Mouse (Mus musculus) stomach, postnatal 0 days (tissue): ENCODE data around the gene Olfr110.
"Not testable (repeated sequence)": the region's sequence is repeated elsewhere in the genome, so short reads cannot be mapped to it uniquely, and the experiment has no call there.

ENCODE experiments used
- CTCF ChIP-seq: IDR thresholded peaks from 2 replicates; pipeline ENCODE4 v1.5.1; 2016; ENCODE audit warnings: antibody characterized with exemption, low read depth, mild to moderate bottlenecking, moderate library complexity
- EP300 ChIP-seq: optimal IDR thresholded peaks from 2 replicates; pipeline ENCODE3; 2016; ENCODE audit warnings: antibody characterized with exemption

GRCm38 (mm10) chr17:37524612-37525011, 32.3 kb downstream of the Olfr110 start:
- TF ChIP-seq EP300, CTCF: not testable (repeated sequence)
